Mouse (Mus musculus) liver, embryonic 14.5 days (tissue): ENCODE measurements around the gene Chchd4.

ENCODE experiments used
- CTCF ChIP-seq: IDR thresholded peaks from 2 replicates; pipeline ENCODE4 v1.5.1; 2016; ENCODE audit warnings: antibody characterized with exemption, low read depth, control low read depth
- EP300 ChIP-seq: IDR thresholded peaks from 2 replicates; pipeline ENCODE4 v1.6.1; 2016; ENCODE audit warnings: antibody characterized with exemption, low read depth

- TF ChIP-seq CTCF (no peak), EP300 (no peak)
Measured at GRCm38 (mm10) chr6:91441145-91441662, 32.1 kb downstream of the Chchd4 start.
